Mouse (Mus musculus) 3134 (cell line): ENCODE results near the gene Syna.

Source experiments
- DNase-seq: peaks from one replicate; pipeline ENCODE4 v3.0.0-alpha.2; 2011; ENCODE audit warnings: low spot score; ENCODE audit not compliant: insufficient read length; ENCODE audit errors: extremely low read depth

The Syna gene

DNA sequence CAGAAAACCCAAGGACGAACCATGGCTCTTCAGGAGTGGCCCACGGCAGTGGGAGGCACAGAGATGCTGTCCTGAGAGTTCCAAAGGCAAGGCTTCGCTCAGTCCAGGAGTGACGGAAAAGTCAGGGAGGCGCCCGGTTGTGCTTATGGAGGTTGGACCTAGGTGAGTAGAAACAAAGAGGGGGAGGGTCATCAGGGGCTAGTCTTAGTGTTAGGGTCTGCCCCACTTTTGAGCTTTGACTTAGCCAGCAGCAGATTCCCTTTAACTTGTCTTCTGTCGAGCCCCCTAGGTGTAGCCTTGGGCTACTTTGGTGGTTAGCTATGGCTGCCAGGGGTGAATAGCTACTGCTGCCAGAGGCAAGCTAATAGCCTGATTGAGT is at the start of gene Syna:
Gene Syna (minus strand): TSS at position 101 of the 379 bp plus-strand sequence.
- no peak for DNase-seq

- no peak for DNase-seq
These were observed 47.1 kb upstream of the Syna start for GRCm38 (mm10) chr5:134607121-134607520.

GRCm38 (mm10) chr5:134606314-134606713 is 46.3 kb upstream of the Syna start:
- DNase-seq: no peak

DNA sequence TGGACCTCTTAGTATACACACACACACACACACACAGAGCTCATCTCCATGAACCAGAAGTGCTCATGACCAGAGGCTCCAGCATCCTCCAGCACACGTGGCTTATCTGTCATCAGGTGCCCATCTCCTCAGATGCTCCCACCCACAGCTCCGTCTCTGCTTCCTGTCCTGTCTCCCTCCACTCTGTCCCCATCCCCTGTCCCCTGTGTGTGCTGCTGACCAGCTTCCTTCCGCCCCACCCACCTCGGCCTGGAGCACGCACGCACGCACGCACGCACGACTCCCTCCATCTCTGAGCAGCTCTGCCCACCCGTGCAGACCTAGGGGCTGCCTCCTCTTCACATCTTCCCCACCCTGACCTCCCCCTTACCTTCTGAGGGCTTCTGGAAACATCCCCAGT is 44.4 kb upstream of the Syna start:
- no peak for DNase-seq

- DNase-seq: no peak
These were observed 37.7 kb upstream of the Syna start for GRCm38 (mm10) chr5:134597711-134598110.

- DNase-seq: no peak
These were observed 33.1 kb upstream of the Syna start for GRCm38 (mm10) chr5:134593093-134593492.

- DNase-seq: no peak
These were observed 32.1 kb upstream of the Syna start for GRCm38 (mm10) chr5:134592026-134592581.

- no peak for DNase-seq
These were observed 29.9 kb upstream of the Syna start for GRCm38 (mm10) chr5:134589900-134590299.

- DNase-seq: no peak
These were observed 24.8 kb upstream of the Syna start for GRCm38 (mm10) chr5:134584798-134585197.

DNA sequence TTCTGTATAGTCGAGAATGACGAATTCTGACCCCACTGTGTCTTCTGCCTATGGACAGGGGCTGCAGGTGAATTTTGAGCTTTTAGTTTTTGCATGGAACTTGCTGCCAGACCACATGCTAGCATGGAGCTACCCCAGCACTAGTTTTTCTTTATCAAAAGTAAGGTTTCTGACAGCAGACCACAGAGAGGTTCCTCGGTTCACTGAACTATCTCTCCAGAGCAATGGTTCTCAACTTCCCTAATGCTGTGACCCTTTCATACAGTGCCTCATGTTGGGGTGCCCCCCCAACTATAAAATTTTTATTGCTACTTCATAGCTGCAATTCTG is 23.9 kb upstream of the Syna start:
- DNase-seq: no peak

DNA sequence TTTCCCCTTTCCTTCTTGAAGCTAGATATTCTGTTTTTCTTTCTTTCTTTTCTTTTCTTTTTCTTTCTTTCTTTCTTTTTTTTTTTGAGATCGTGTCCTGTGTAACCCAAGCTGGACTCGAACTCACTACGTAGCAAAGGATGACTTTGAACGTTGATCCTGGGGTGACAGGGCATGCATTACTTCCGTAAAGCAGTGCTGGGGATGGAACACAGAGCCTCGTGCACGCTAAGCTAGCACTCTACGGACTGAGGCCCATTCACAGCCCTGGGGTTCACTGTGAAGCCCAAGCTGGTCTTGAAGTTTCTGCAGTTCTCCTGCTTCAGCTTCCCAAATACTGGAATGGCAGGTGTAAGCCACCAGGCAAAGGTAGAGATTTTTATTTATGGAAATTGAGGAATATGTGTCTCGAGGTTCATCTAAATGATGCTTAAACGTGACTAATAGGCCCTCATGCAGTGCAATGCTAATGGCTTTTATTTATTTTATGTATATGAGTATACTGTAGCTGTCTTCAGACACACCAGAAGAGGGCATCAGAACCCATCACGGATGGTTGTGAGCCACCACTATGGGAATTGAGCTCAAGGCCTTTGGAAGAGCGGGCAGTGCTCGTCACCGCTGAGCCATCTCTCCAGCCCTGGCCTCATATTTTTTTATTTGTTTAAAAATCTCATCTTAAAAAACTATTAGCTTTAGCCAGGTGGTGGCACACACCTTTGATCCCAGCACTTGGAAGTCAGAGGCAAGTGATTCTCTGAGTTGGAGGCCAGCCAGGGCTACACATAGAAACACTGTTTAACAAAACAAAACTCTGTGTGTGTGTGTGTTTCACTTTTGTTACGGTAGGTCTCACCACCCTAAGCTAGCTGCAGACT is 23.3 kb upstream of the Syna start:
- no peak for DNase-seq

DNA sequence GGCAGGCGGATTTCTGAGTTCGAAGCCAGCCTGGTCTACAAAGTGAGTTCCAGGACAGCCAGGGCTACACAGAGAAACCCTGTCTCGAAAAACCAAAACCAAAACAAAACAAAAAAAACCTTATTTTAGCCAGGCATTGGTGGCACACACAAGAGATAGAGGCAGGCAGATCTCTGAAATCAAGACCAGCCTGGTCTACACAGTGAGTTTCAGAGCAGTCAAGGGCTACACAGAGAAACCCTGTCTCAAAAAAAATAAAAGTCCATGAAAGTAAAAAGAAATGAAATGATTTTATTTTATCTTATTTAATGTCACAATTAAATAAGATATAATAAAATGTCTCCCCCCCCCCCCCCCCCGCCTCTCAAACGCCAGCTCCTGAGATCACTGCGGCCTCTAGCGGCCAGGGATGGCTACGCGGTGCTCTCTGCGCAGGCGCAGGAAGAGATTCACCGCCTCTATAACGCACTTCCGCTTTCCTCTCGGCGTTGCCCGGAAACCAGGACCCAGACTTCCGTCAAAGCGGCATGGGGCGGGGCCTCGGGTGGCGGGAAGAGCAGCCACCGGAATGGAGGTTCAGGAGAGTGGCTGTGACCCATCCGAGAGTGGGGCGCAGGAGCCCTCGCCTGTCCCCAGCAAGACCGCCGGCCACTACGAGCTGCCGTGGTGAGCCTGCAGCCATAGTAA is 22.4 kb upstream of the Syna start:
- peak; percentile 92 for DNase-seq

- DNase-seq: no peak
These were observed 21.2 kb upstream of the Syna start, which contains the start of gene Rfc2 for GRCm38 (mm10) chr5:134581146-134581545. Rfc2 (plus strand) TSS chr5:134581366.

DNA sequence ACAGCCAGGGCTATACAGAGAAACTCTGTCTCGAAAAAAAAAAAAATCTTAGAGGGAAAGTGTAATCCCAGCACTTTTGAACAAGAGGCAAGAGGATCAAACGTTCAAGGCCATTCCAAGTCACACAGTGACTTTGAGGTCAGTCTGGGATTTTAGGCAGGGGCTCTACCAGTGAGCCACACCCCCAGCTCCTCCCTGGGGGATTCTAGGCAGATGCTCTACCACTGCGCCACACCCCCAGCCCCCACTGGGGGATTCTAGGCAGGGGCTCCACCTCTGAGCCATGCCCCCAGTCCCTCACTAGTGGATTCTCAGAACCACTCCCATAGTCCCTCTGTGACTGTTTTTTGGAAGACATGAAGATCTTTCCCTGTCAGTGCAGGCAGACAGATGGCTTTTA is 19.2 kb upstream of the Syna start:
- DNase-seq: no peak

- DNase-seq: no peak
These were observed 17.6 kb upstream of the Syna start for GRCm38 (mm10) chr5:134577534-134577933.

- DNase-seq: peak; percentile 61
These were observed 16.7 kb upstream of the Syna start for GRCm38 (mm10) chr5:134576517-134577220.

DNA sequence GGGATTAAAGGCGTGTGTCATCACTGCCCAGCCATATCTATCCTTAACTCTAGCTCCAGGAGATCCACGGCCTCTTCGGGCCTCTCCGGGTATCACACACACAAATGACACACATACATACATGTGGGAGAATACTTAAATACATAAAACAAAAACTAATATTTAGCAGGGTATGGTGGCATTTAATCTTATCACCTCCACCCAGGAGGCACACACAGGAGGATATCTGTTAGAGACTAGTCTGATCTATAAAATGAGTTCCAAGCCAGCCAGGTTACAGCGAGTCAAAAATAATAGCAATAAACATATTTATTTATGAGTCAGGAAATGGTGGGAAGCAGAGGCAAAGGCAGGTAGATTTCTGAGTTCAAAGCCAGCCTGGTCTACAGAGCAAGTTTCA is 15.9 kb upstream of the Syna start:
- DNase-seq: no peak

DNA sequence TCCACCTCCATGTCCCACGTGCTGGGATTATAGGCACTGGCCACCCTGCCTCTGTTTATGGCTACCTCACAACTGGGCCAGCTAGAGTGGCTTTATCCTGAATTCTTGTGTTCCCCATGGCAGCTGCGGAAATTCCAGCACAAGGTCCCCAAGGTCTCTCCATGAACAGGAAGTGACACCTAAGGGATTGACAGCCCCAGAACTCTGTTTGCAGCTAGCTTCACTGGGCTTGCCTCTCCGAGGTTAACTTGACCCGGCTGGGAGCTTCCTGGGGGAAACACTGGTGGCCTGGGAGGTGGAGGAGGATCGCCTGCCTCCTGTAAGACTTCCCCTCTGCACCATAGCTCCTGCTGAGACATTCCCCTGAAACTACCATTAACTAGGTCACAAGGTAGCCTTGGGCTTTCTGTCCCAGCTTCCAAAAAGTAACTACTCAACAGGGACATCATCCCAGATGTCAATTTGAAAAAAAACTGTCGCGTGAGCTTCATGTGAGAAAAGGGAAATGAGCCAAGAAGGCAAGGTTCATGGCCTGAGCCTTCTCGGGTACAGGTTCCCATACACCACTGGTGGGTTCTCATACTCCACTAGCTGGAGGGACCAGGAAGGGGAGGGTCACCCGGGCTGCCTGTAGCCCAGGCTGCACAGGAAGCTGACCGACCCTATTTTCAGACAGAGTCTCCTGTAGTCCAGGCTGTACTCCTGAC is 12.7 kb upstream of the Syna start:
- no peak for DNase-seq

DNA sequence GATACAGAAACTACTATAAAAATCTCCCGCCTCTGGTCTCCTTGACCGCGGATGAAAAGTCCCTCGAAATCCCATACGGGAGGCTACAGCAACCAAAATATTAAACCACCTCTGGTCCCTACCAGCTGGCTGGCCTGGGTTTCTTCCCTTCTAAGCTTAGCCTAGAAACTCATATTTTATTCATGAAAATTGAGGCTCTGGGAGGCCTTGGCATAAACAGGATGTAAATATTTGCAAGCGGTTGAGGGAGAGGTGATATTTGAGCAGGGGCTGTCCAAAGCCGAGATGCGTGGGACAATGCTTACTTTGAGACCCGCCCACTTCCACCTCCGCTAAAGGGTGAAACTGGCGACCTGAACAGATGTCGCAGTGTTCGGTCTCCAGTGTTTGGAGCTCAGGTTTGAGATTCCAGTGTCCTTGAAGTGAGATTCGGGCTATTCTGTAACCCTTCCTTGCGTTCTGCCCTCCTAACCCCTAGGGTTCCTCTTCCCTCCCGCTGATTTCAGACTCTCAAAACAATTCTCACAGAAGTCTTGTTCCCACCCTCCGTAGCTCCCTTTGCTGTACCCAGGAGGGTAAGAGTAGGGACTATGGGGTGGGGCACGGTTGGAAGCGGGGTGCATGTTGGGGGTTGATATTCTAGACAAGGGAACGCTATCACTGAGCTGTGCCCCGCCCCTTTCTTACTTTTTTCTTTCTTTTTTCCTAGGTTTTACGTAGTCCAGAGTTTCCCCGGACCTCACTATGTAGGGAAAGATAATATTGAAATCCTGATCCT is 11.9 kb upstream of the Syna start:
- peak; percentile 41 for DNase-seq

- DNase-seq: no peak
These were observed 9.1 kb upstream of the Syna start for GRCm38 (mm10) chr5:134568964-134569491.
